Mouse (Mus musculus): ENCODE measurements at regions not wholly inside any gene's neighbourhood (a gene's known extent, or its start where the extent isn't known, plus 50 kb on each side); places are given as distances from the start of the nearest gene placed in this dataset.

- peak; percentile 86 for DNase-seq (ENCODE audit: low read depth, low spot score)
These were observed 121.7 kb upstream of the Prep start for GRCm38 (mm10) chr10:44945205-44945725.

GRCm38 (mm10) chr10:44939403-44939802 is 127.6 kb upstream of the Prep start:
- DNase-seq (ENCODE audit: low read depth, low spot score), result no peak

GRCm38 (mm10) chr10:44936976-44937500 is 130.0 kb upstream of the Prep start:
- DNase-seq (ENCODE audit: low read depth, low spot score), result no peak

- no peak for DNase-seq (ENCODE audit: low read depth, low spot score)
These were observed 136.2 kb upstream of the Prep start for GRCm38 (mm10) chr10:44930796-44931195.

- DNase-seq (ENCODE audit: low read depth, low spot score), result no peak
These were observed 153.1 kb upstream of the Prep start for GRCm38 (mm10) chr10:44913751-44914388.

GRCm38 (mm10) chr10:44904520-44904919 is 162.5 kb upstream of the Prep start:
- DNase-seq (ENCODE audit: low read depth, low spot score), result no peak

- no peak for DNase-seq (ENCODE audit: low read depth, low spot score)
These were observed 165.8 kb upstream of the Prep start for GRCm38 (mm10) chr10:44901203-44901602.

- peak; percentile 51 for DNase-seq (ENCODE audit: low read depth, low spot score)
These were observed 174.9 kb upstream of the Prep start for GRCm38 (mm10) chr10:44892124-44892523.

GRCm38 (mm10) chr10:44887081-44887683 is 179.8 kb upstream of the Prep start:
- DNase-seq (ENCODE audit: low read depth, low spot score), result peak; percentile 23

- DNase-seq (ENCODE audit: low read depth, low spot score), result no peak
These were observed 185.0 kb upstream of the Prep start for GRCm38 (mm10) chr10:44881967-44882366.

GRCm38 (mm10) chr10:44877076-44877663 is 189.8 kb upstream of the Prep start:
- no peak for DNase-seq (ENCODE audit: low read depth, low spot score)

GRCm38 (mm10) chr10:44873642-44874285 is 193.2 kb upstream of the Prep start:
- DNase-seq (ENCODE audit: low read depth, low spot score), result no peak

GRCm38 (mm10) chr10:44864191-44864747 is 202.7 kb upstream of the Prep start:
- no peak for DNase-seq (ENCODE audit: low read depth, low spot score)

GRCm38 (mm10) chr10:44862360-44862674 is 204.7 kb upstream of the Prep start:
- peak; percentile 3 for DNase-seq (ENCODE audit: low read depth, low spot score)

- DNase-seq (ENCODE audit: low read depth, low spot score), result no peak
These were observed 205.2 kb upstream of the Prep start for GRCm38 (mm10) chr10:44861671-44862359.

- DNase-seq (ENCODE audit: low read depth, low spot score), result no peak
These were observed 209.6 kb upstream of the Prep start for GRCm38 (mm10) chr10:44857444-44857843.

GRCm38 (mm10) chr10:44854109-44854508 is 212.9 kb upstream of the Prep start:
- no peak for DNase-seq (ENCODE audit: low read depth, low spot score)

GRCm38 (mm10) chr10:44849016-44849415 is 218.0 kb upstream of the Prep start:
- no peak for DNase-seq (ENCODE audit: low read depth, low spot score)

GRCm38 (mm10) chr10:44846765-44847164 is 220.2 kb upstream of the Prep start:
- no peak for DNase-seq (ENCODE audit: low read depth, low spot score)

- no peak for DNase-seq (ENCODE audit: low read depth, low spot score)
These were observed 220.9 kb upstream of the Prep start for GRCm38 (mm10) chr10:44846149-44846548.

GRCm38 (mm10) chr10:44840449-44840848 is 226.6 kb upstream of the Prep start:
- DNase-seq (ENCODE audit: low read depth, low spot score), result no peak
